Mouse (Mus musculus): Measurements from ENCODE around the gene Klk6.

GRCm38 (mm10) chr7:43797333-43797769 is 26.9 kb upstream of the Klk6 start, which contains the start of gene Klk8:
- TF ChIP-seq POLR2A (IDR thresholded peaks at IDR 0.05; ENCODE audit: borderline replicate concordance, insufficient read depth, low read length) (no peak), CTCF (IDR thresholded peaks at IDR 0.05; ENCODE audit: borderline replicate concordance, insufficient read depth, low read depth, low read length) (no peak)
